Mouse (Mus musculus) midbrain, embryonic 11.5 days (tissue): ENCODE data around the gene Rps3. TPM values are rescaled to one million over a fixed set of nuclear protein-coding genes. Genes with fewer than 3 reads are reported as not detected.

Experiments used
- ATAC-seq: fragments of 200-750 bp; cut with Nextera tagmentation; 2 replicates; pipeline ENCODE4 v1.8.0; 2017; ENCODE audit warnings: moderate TSS enrichment, moderate library complexity; ENCODE audit not compliant: low FRiP score
- DNase-seq: peaks from one replicate; pipeline ENCODE4 v3.0.0; 2015; ENCODE audit warnings: low spot score; ENCODE audit errors: missing footprints
- H3K27ac ChIP-seq: fragments of 300-500 bp; sonication (generic); 2 replicates; pipeline ENCODE4 v1.5.1; 2014; ENCODE audit warnings: low read depth, low read length
- H3K27me3 ChIP-seq: fragments of 300-500 bp; sonication (generic); 2 replicates; pipeline ENCODE4 v1.6.1; 2014; ENCODE audit warnings: mild to moderate bottlenecking, low read length, moderate library complexity, mixed read lengths; ENCODE audit not compliant: control insufficient read depth, insufficient read depth
- H3K36me3 ChIP-seq: fragments of 300-500 bp; sonication (generic); 2 replicates; pipeline ENCODE4 v1.6.1; 2014; ENCODE audit warnings: mild to moderate bottlenecking, low read length, moderate library complexity, mixed read lengths; ENCODE audit not compliant: control insufficient read depth, insufficient read depth
- H3K4me1 ChIP-seq: fragments of 300-500 bp; sonication (generic); 2 replicates; pipeline ENCODE4 v1.6.1; 2014; ENCODE audit warnings: low read length; ENCODE audit not compliant: control insufficient read depth, insufficient read depth
- H3K4me2 ChIP-seq: fragments of 300-500 bp; sonication (generic); 2 replicates; pipeline ENCODE4 v1.6.1; 2014; ENCODE audit warnings: mild to moderate bottlenecking, moderate library complexity
- H3K4me3 ChIP-seq: fragments of 300-500 bp; sonication (generic); 2 replicates; pipeline ENCODE4 v1.5.1; 2014; ENCODE audit warnings: low read depth, low read length
- H3K9ac ChIP-seq: fragments of 300-500 bp; sonication (generic); 2 replicates; pipeline ENCODE4 v1.6.1; 2014; ENCODE audit warnings: low read length
- H3K9me3 ChIP-seq: fragments of 300-500 bp; sonication (generic); 2 replicates; pipeline ENCODE4 v1.6.1; 2016; ENCODE audit warnings: low read length; ENCODE audit not compliant: control insufficient read depth
- WGBS: fragments of 180-500 bp; shearing (Covaris S2); extraction: QIAGEN DNeasy Blood & Tissue Kit; methylation state at CpG from one replicate; pipeline ENCODE4 v1.1.7; 2014; 5-methylcytosine and 5-hydroxymethylcytosine counted together
- polyA plus RNA-seq: library from polyadenylated mRNA; unstranded; fragments of >200 nt; fragmentation: Nextera tagmentation; extraction: Ambion mirVana; gene quantifications from 2 replicates; pipeline ENCODE4 v1.2.1, GENCODE M21; 2014

The Rps3 gene
- polyA plus RNA-seq, 1 experiment from 2014 or later: 724 TPM

DNA sequence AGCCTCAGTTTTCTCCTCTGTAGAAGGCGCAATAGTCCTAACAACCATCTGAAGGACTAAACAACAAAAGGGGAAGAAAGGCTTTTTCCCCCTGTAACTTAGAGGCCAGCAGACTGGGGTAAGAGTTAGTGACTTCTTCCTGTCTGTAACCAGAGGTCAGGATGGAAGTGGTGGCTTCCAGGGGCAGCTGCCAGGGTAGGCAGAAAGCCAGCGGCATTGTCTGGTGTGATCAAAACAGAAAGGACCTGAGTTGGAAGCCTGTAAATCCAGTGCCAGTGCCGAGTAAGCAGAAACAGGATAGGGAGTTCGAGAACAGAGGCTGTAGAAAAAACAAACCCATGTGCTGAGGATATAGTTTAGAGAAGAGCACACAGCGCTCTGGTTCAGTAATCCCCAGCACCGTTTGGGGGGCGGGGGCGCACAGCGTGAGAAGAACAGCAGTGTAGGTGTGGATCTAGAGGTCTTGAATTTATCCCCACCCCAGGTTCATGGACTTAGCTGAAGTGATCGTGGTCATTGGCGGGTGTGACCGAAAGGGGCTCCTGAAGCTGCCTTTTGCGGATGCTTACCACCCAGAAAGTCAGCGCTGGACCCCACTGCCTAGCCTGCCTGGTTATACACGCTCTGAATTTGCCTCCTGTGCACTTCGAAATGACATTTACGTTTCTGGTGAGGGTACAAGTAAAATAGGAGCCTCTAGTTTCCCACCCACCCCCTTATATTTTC is 13.7 kb downstream of the Rps3 start:
- no peak for DNase-seq
- Histone ChIP-seq H3K4me3 (no peak overlapping the region), H3K27ac (no peak overlapping the region), H3K27me3 (peaks cover 21% of the 10 kb centered on the region), H3K4me1 (peaks cover 22% of the 10 kb centered on the region), H3K36me3 (peaks cover 12% of the 10 kb centered on the region), H3K9ac (no peak overlapping the region), H3K9me3 (no peaks in the 10 kb centered on the region), H3K4me2 (no peak overlapping the region)
- WGBS: 79% methylated on average over 17 of the region's 17 CpGs
- ATAC-seq: no peak

DNA sequence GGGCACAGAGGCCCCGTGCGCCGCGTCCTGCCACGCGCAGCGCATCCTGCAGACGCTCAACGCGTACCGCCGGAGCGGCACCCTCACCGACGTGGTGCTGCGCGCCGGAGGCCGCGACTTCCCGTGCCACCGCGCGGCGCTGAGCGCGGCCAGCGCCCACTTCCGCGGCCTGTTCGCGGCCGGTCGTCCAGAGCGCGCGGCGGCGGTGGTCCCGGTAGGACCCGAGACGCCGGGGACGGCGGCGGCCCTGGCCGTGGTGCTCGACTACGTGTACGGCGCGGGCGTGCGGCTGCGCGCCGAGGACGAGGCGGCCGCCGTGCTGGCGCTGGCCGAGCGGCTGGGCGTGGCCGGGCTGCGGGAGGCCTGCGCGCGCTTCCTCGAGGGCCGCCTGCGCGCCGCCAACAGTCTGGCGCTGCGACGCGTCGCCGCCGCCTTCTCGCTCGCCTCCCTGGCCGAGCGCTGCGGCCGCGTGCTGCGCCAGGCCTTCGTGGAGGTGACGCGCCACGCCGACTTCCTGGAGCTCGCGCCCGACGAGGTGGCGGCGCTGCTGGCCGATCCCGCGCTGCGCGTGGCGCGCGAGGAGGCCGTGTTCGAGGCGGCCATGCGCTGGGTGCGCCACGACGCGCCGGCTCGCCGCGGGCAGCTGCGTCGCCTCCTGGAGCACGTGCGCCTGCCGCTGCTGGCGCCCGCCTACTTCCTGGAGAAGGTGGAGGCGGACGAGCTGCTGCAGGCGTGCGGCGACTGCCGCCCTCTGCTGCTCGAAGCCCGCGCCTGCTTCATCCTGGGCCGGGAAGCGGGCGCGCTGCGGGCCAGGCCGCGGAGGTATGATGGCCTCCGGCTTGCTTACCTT is 15.0 kb downstream of the Rps3 start:
- Histone ChIP-seq H3K4me2 (peak overlapping the region; percentile 66), H3K36me3 (peaks cover 9% of the 10 kb centered on the region), H3K9ac (peak overlapping the region; percentile 74), H3K4me3 (peak overlapping the region; percentile 47), H3K9me3 (no peaks in the 10 kb centered on the region), H3K27me3 (peaks cover 21% of the 10 kb centered on the region), H3K4me1 (peaks cover 22% of the 10 kb centered on the region), H3K27ac (peak overlapping the region; percentile 48)
- DNase-seq: peak; percentile 94
- WGBS: 3% methylated on average over 116 of the region's 145 CpGs
- peak; percentile 68 for ATAC-seq

DNA sequence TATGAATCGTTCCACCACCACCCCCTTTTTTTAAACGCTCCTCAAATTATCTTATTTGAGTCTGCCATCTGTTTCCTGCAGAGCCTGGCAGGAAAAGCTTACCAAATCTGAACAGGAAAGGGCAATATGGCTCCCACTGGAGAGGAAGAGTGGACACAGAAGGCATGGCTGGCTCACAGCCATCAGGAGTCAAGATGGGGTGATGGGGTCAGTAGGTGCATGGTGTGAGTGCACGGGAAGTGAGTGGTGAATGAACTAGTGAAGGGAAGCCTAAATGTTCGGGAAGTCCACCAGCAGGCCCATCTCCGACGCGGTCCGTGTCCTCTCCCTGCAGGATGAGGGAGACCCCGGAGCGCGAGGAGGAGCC is 15.6 kb downstream of the Rps3 start:
- WGBS: 29% methylated on average over 11 of the region's 11 CpGs
- H3K27me3 ChIP-seq: peaks cover 21% of the 10 kb centered on the region
- DNase-seq: peak; percentile 91

DNA sequence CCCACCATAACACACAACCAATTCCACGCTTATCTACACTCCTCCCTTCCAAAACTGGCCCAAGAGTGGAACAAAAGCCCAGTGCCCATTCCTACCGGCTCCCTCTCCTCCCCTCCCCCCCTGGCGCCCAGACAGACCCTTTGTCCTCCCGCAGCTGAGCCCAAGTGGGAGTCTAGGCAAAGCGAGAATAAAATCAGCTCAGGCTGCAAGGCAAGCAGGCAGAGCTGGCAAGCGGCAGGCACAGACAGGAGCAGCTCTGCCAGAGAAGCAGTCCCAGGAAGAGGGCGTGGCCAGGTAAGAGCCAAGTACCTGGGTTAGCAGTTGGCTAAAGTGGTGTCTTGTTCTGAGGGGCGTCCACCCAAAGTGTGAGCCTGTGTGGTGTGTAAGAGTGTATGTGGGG is 17.7 kb downstream of the Rps3 start, which contains the start of gene Klhl35:
Klhl35 (plus strand) TSS at position 194 of the 400 bp plus-strand sequence.
- ATAC-seq: peak; percentile 34
- Histone ChIP-seq H3K4me2 (peak within 1 kb of the TSS; percentile 39), H3K4me3 (peak within 1 kb of the TSS; percentile 11), H3K27ac (peak within 1 kb of the TSS; percentile 37), H3K36me3 (no peaks in the 10 kb centered on the region), H3K9ac (peak within 1 kb of the TSS; percentile 43), H3K9me3 (no peaks in the 10 kb centered on the region), H3K4me1 (peaks cover 22% of the 10 kb centered on the region), H3K27me3 (peaks cover 21% of the 10 kb centered on the region)
- WGBS: 19% methylated on average over 8 of the region's 8 CpGs
- peak; percentile 94 for DNase-seq

More for the DNA sequence above, 15.6 kb downstream of the Rps3 start:
- H3K4me1 ChIP-seq: peaks cover 22% of the 10 kb centered on the region
- H3K27ac ChIP-seq: peak overlapping the region; percentile 48
- H3K4me3 ChIP-seq: peak overlapping the region; percentile 47
- H3K36me3 ChIP-seq: peaks cover 9% of the 10 kb centered on the region
- H3K9me3 ChIP-seq: no peaks in the 10 kb centered on the region
- ATAC-seq: no peak
- H3K4me2 ChIP-seq: peak overlapping the region; percentile 66
- peak overlapping the region; percentile 74 for H3K9ac ChIP-seq

DNA sequence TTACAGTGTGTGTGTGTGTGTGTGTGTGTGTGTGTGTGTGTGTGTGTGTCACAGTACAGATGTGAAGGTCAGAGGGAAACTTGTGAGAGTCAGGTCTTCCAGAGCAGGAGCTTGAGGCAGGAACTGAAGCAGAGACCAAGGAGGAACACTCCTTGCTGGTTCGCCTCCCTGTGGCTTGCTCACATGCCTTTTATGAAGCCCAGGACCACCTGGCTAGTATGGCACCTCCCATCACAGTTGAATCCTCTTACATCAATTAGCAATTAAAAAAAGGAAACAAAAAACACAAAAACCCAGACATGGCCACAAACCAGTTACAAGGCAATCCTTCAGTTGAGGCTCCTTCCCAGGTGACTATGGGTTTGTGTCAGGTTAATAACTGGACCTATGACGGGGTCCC is 20.4 kb downstream of the Rps3 start:
- 86% methylated on average over 2 of the region's 2 CpGs for WGBS
- H3K9me3 ChIP-seq: no peaks in the 10 kb centered on the region

DNA sequence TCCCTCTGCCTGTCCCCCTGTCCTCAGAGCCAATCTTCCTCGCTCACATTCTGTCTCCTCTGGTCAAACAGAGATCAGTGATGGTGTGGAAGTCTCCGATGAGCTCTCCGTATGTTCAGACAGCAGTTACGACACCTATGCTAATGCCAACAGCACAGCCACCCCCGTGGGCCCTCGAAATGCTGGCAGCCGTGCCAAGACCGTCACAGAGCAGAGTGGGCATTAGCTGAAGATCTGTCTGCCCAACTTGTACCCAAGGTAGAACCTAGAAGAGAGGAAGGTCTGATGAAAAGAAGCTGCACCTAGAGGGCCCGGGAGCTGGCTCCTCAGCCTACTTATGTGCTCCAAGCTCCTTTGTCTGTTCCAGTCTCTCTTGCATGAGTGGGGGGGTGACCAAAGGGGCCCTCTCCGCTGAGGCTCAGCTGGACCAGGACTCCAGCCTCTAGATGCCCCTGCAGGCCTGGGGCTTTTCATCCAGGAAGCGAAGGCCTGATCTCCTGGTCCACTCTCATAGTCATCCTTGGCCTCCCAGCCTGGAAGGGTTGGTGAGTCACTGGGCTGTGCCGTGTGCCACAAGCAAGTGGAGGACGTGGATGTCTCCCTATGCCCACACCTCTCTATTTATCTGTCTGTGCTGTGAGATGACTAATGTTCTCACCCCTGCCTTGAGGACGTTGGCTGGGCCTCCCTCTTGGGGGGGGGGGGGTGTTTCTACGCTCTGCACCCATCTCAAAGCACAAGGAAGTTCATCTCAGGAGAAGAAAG is 23.5 kb downstream of the Rps3 start:
- 90% methylated on average over 15 of the region's 15 CpGs for whole genome bisulfite sequencing
- Histone ChIP-seq H3K27me3 (no peaks in the 10 kb centered on the region), H3K36me3 (peaks cover 3% of the 10 kb centered on the region; the same call in 1 of the 2 replicates), H3K4me1 (no peaks in the 10 kb centered on the region), H3K27ac (no peak overlapping the region), H3K9me3 (no peaks in the 10 kb centered on the region), H3K9ac (no peak overlapping the region), H3K4me2 (no peak overlapping the region), H3K4me3 (no peak overlapping the region)
- DNase-seq (no peak), ATAC-seq (no peak)

More for the DNA sequence above, 20.4 kb downstream of the Rps3 start:
- peaks cover 10% of the 10 kb centered on the region for H3K27me3 ChIP-seq
- peaks cover 3% of the 10 kb centered on the region; the same call in 1 of the 2 replicates for H3K36me3 ChIP-seq
- H3K27ac ChIP-seq: no peak overlapping the region
- H3K4me2 ChIP-seq: no peak overlapping the region
- peaks cover 16% of the 10 kb centered on the region for H3K4me1 ChIP-seq
- H3K9ac ChIP-seq: no peak overlapping the region
- ATAC-seq: no peak
- DNase-seq: no peak
- H3K4me3 ChIP-seq: no peak overlapping the region

DNA sequence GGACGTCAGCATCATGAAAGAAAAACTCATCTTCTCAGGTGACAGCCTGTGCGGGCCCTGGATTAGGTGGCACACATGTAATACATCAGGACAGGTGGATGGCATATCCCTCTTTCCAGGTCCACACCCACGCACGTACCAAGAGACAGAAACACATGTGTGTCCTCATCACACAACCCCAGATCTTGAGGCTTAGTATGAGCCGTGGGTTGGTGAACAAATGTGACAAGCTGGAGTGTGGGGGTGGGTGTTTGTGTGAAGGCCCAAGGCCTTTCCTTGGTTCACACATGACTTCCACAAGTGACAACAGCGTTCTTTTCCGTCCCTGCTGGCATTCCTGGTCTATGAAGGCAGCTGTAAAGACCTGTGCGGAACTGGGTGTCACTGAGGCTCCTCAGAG is 24.7 kb downstream of the Rps3 start:
- ATAC-seq (no peak), DNase-seq (no peak)
- H3K27ac ChIP-seq: no peak overlapping the region
- H3K9me3 ChIP-seq: no peaks in the 10 kb centered on the region
- no peak overlapping the region for H3K9ac ChIP-seq
- no peaks in the 10 kb centered on the region for H3K4me1 ChIP-seq
- no peaks in the 10 kb centered on the region for H3K27me3 ChIP-seq
- peaks cover 3% of the 10 kb centered on the region; the same call in 1 of the 2 replicates for H3K36me3 ChIP-seq
- H3K4me2 ChIP-seq: no peak overlapping the region
- no peak overlapping the region for H3K4me3 ChIP-seq
- WGBS: 88% methylated on average over 8 of the region's 8 CpGs

DNA sequence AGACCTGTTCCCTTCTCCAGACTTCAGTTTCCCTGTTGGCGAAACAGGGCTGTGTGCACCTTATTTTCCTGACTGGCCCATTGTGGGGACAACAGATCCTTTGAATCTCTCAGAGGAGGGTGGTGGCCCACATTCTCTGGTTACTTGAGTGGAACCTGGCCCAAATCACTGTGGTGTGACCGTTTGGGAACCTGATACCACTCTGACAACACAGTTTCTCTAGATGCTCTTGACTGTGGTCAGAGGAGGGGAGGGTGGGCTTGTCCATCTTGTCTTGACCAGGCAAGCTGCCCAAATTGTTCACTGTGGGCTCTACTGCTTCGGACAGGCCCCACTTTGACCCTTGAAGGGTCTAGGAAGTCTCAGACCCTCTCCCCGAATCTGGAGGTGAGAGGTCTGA is 29.5 kb downstream of the Rps3 start:
- no peak for DNase-seq
- H3K4me1 ChIP-seq: peaks cover 10% of the 10 kb centered on the region
- H3K9ac ChIP-seq: no peak overlapping the region
- H3K4me3 ChIP-seq: no peak overlapping the region
- no peaks in the 10 kb centered on the region for H3K27me3 ChIP-seq
- H3K4me2 ChIP-seq: no peak overlapping the region
- H3K27ac ChIP-seq: no peak overlapping the region
- WGBS: 77% methylated on average over 4 of the region's 4 CpGs
- no peak for ATAC-seq
- no peaks in the 10 kb centered on the region for H3K9me3 ChIP-seq
- H3K36me3 ChIP-seq: no peaks in the 10 kb centered on the region
